Mouse (Mus musculus) brain, embryonic 14.5 days (tissue): ENCODE measurements around the gene Cep68.

Source experiments
- CTCF ChIP-seq: fragments of 200-500 bp; IDR thresholded peaks from 2 replicates; pipeline ENCODE4 v1.5.1; 2012; ENCODE audit warnings: inconsistent platforms, mild to moderate bottlenecking, moderate library complexity, borderline replicate concordance; ENCODE audit not compliant: insufficient read depth, insufficient read length; ENCODE audit errors: extremely low read depth
- POLR2A ChIP-seq: fragments of 200-500 bp; IDR thresholded peaks from 2 replicates; pipeline ENCODE4 v1.6.1; 2012; ENCODE audit warnings: mild to moderate bottlenecking, inconsistent platforms, borderline replicate concordance; ENCODE audit not compliant: poor library complexity, insufficient read depth, insufficient read length, severe bottlenecking; ENCODE audit errors: extremely low read depth

DNA sequence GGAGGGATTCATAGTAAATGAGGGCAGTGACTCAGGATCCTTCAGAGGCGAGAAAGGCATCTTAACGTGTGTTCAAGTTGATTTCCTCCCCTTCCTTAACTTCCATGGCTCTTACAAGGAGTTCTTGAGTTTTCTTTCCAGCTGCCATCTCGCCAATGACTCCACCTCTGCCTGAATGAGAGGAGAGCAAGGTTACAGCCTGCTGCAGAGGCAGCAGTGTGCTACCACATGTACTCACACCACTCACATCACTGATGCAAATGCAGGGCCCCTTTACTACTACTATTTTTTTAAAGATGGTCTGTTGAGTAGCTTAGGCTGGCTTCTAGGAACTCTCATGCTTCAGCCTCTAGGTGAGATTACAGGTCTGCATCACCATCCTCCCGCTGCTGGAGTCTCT lies 19.9 kb downstream of the Cep68 start:
- no peak for TF ChIP-seq CTCF
- no peak for TF ChIP-seq POLR2A
